Mouse (Mus musculus) G1E (cell line): ENCODE measurements at regions not wholly inside any gene's neighbourhood (a gene's known extent, or its start where the extent isn't known, plus 50 kb on each side); places are given as distances from the start of the nearest gene placed in this dataset.

ENCODE experiments used
- CTCF ChIP-seq: IDR thresholded peaks from 2 replicates; pipeline ENCODE4 v1.5.1; 2012; ENCODE audit warnings: low read depth, low read length, inconsistent platforms, mixed read lengths
- GATA1 ChIP-seq: IDR thresholded peaks from 2 replicates; pipeline ENCODE4 v1.6.1; 2012; ENCODE audit warnings: borderline replicate concordance, low read length, inconsistent platforms, mixed read lengths
- GATA2 ChIP-seq: IDR thresholded peaks from 2 replicates; pipeline ENCODE4 v1.6.1; 2012; ENCODE audit warnings: low read depth, low read length, inconsistent platforms, borderline replicate concordance
- POLR2AphosphoS5 ChIP-seq: IDR thresholded peaks from 2 replicates; pipeline ENCODE4 v1.6.1; 2012; ENCODE audit warnings: low read depth, low read length, inconsistent platforms; ENCODE audit not compliant: insufficient replicate concordance
- TAL1 ChIP-seq: conservative IDR thresholded peaks from 2 replicates; pipeline ENCODE4 v1.6.1; 2012; ENCODE audit warnings: low read depth, low read length, inconsistent platforms, mixed read lengths

- TF ChIP-seq CTCF (no peak), GATA1 (no peak), POLR2AphosphoS5 (no peak), TAL1 (no peak), GATA2 (no peak)
Observed at GRCm38 (mm10) chr11:112068821-112069220, 713.2 kb upstream of the Sox9 start.
